Mouse (Mus musculus) MEL (cell line): ENCODE measurements at regions not wholly inside any gene's neighbourhood (a gene's known extent, or its start where the extent isn't known, plus 50 kb on each side); places are given as distances from the start of the nearest gene placed in this dataset.

Experiments
- CHD1 ChIP-seq: IDR thresholded peaks from 2 replicates; pipeline ENCODE4 v1.6.1; 2012; ENCODE audit warnings: low read depth, mild to moderate bottlenecking, inconsistent platforms, low read length, improper control_type of control experiment
- CHD2 ChIP-seq: IDR thresholded peaks from 2 replicates; pipeline ENCODE4 v1.6.1; 2011; ENCODE audit warnings: low read length, improper control_type of control experiment
- E2F4 ChIP-seq: IDR thresholded peaks from 2 replicates; pipeline ENCODE4 v1.6.1; 2011; ENCODE audit warnings: low read depth, low read length, improper control_type of control experiment, borderline replicate concordance
- ETS1 ChIP-seq: IDR thresholded peaks from 2 replicates; pipeline ENCODE4 v1.6.1; 2012; ENCODE audit warnings: low read depth, mild to moderate bottlenecking, inconsistent platforms, low read length, improper control_type of control experiment, moderate library complexity
- GATA1 ChIP-seq: IDR thresholded peaks from 2 replicates; pipeline ENCODE4 v1.6.1; 2011; ENCODE audit warnings: low read depth, low read length, improper control_type of control experiment
- JUND ChIP-seq: IDR thresholded peaks from 2 replicates; pipeline ENCODE4 v1.6.1; 2011; ENCODE audit warnings: low read depth, mild to moderate bottlenecking, improper control_type of control experiment, low read length
- POLR2A ChIP-seq, 2 experiments: IDR thresholded peaks; 2 replicates each; pipeline ENCODE4 v1.6.1; 2011 to 2012; ENCODE audit warnings: low read length in 2 of 2, mild to moderate bottlenecking in 2 of 2, control low read depth in 1 of 2, improper control_type of control experiment in 1 of 2, low read depth in 1 of 2, moderate library complexity in 1 of 2; ENCODE audit not compliant: control insufficient read depth in 1 of 2, insufficient read depth in 1 of 2, poor library complexity in 1 of 2
- TCF12 ChIP-seq: IDR thresholded peaks from 2 replicates; pipeline ENCODE4 v1.6.1; 2014; ENCODE audit warnings: low read depth, mild to moderate bottlenecking, inconsistent platforms, low read length, improper control_type of control experiment, moderate library complexity
- USF1 ChIP-seq: IDR thresholded peaks from 2 replicates; pipeline ENCODE4 v1.6.1; 2014; ENCODE audit warnings: low read depth, mild to moderate bottlenecking, inconsistent platforms, low read length, improper control_type of control experiment, moderate library complexity

- TF ChIP-seq POLR2A (IDR thresholded peaks at IDR 0.05; ENCODE audit: control insufficient read depth in 1 of 2, insufficient read depth in 1 of 2, low read depth in 1 of 2, low read length in 2 of 2, poor library complexity in 1 of 2) (no peak), JUND (no peak), CHD1 (no peak), E2F4 (no peak), GATA1 (no peak), USF1 (no peak), CHD2 (no peak), ETS1 (no peak), TCF12 (no peak)
Measured at GRCm38 (mm10) chr17:26355301-26355700, 59.3 kb upstream of the Neurl1b start.
